Mouse (Mus musculus): ENCODE data around the gene Pik3r5. TPM values are rescaled to one million over a fixed set of nuclear protein-coding genes. Genes with fewer than 3 reads are reported as not detected.
A peak's percentile ranks its signal among the peaks of the same experiment; 100 is the strongest.

The Pik3r5 gene
- total and polyA plus RNA-seq, 2 experiments from 2014 or later = 0.65 to 1.4 TPM

DNA sequence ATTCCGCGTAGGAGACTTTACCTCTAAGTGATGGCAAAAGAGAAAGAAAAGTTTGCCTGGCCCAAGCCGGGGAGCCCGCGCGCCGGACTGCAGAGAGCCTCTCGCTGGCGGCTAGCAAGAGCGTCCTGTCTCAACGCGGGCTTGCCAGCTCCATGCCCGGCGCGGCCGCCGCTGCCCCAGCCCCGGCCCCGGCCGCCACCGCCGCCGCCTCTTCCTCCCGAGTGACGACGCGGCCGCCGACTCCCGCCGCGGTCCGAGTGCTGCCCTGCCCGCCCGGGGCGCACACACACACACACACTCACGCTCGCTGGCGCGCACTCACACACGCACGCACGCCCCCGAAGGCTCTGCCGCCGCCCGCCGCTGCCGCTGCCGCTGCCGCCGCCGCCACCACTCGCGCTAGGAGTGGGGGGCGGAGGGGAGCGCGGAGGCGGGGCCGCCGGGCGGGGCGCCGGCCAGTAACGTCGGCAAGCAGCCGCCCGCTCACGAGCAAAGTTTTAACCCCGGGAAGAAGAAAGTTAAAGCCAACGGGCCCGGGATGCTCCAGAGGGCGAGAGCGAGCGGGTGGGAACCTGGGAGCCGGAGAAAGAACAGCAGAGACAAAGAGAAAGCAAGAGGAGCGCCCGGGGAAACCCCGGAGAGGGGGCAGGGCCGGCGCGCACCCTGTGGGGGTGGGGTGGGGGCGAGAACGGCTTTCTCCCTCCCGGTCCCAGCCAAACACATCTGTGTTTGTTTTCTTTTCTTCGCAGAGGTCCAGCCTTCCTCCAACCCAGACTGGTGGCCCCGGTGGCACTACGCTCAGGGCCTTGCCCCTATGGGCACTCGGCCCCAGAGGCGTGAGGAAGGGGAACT is 45.1 kb upstream of the Pik3r5 start:
- no peak for TF ChIP-seq CTCF (IDR thresholded peaks at IDR 0.05; ENCODE audit: low read depth)
- peaks cover 30% of the 10 kb centered on the region for H3K27me3 ChIP-seq (ENCODE audit: insufficient read depth, low read length)
- peak; percentile 76 for ATAC-seq
- H3K36me3 ChIP-seq (ENCODE audit: insufficient read depth, low read length) = no peaks in the 10 kb centered on the region
- H3K4me3 ChIP-seq (ENCODE audit: low read length) = peak overlapping the region; percentile 63
- 3% methylated on average over 74 of the region's 90 CpGs for WGBS
- H3K4me2 ChIP-seq (ENCODE audit: low read depth, low read length) = peak overlapping the region; percentile 78
- DNase-seq (ENCODE audit: low spot score) = peak; percentile 77
- H3K4me1 ChIP-seq (ENCODE audit: insufficient read depth, low read length) = peaks cover 9% of the 10 kb centered on the region
- no peaks in the 10 kb centered on the region for H3K9me3 ChIP-seq (ENCODE audit: low read length)
- peak overlapping the region; percentile 68 for H3K27ac ChIP-seq
- H3K9ac ChIP-seq (replicated peaks; ENCODE audit: low read length) = peak overlapping the region; percentile 56

DNA sequence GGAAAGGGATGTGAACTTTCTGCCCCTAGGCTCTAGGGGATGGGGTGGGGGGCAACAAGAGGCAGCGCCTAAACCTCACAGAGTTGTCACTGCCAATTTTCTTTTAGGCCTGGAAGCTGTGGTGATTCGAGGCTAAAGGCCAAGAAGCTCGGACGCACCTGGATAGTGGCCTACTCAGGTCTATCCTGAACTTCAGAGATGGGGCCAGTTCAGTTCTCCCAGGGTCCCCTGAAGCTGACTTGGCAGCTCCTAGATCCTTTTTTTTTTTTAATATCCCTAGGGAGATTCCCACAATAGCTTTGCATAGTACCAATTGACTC is 44.5 kb upstream of the Pik3r5 start:
- Histone ChIP-seq H3K27me3 (ENCODE audit: insufficient read depth, low read length) (peaks cover 34% of the 10 kb centered on the region), H3K27ac (peak overlapping the region; percentile 68; the same call in 1 of the 2 replicates)

GRCm38 (mm10) chr11:68387971-68388654 is 43.8 kb upstream of the Pik3r5 start:
- H3K27me3 ChIP-seq (ENCODE audit: insufficient read depth, low read length) = peaks cover 32% of the 10 kb centered on the region
- H3K9ac ChIP-seq (replicated peaks; ENCODE audit: low read length) = no peak overlapping the region
- H3K4me3 ChIP-seq (ENCODE audit: low read length) = no peak overlapping the region
- ATAC-seq (no peak), DNase-seq (ENCODE audit: low spot score) (no peak)
- H3K36me3 ChIP-seq (ENCODE audit: insufficient read depth, low read length) = no peaks in the 10 kb centered on the region
- H3K27ac ChIP-seq = no peak overlapping the region
- TF ChIP-seq CTCF (IDR thresholded peaks at IDR 0.05; ENCODE audit: low read depth) = no peak
- no peak overlapping the region for H3K4me2 ChIP-seq (ENCODE audit: low read depth, low read length)
- 52% methylated on average over 11 of the region's 11 CpGs for WGBS
- H3K4me1 ChIP-seq (ENCODE audit: insufficient read depth, low read length) = peaks cover 9% of the 10 kb centered on the region
- no peaks in the 10 kb centered on the region for H3K9me3 ChIP-seq (ENCODE audit: low read length)

More for the DNA sequence above, 44.5 kb upstream of the Pik3r5 start:
- H3K9me3 ChIP-seq (ENCODE audit: low read length) = no peaks in the 10 kb centered on the region
- peak overlapping the region; percentile 78 for H3K4me2 ChIP-seq (ENCODE audit: low read depth, low read length)
- peak overlapping the region; percentile 63 for H3K4me3 ChIP-seq (ENCODE audit: low read length)
- H3K36me3 ChIP-seq (ENCODE audit: insufficient read depth, low read length) = no peaks in the 10 kb centered on the region
- 20% methylated on average over 4 of the region's 4 CpGs for WGBS
- peaks cover 9% of the 10 kb centered on the region for H3K4me1 ChIP-seq (ENCODE audit: insufficient read depth, low read length)
- TF ChIP-seq CTCF (IDR thresholded peaks at IDR 0.05; ENCODE audit: low read depth) = no peak
- ATAC-seq = no peak
- peak overlapping the region; percentile 56; the same call in 1 of the 2 replicates for H3K9ac ChIP-seq (replicated peaks; ENCODE audit: low read length)
- DNase-seq (ENCODE audit: low spot score) = no peak

DNA sequence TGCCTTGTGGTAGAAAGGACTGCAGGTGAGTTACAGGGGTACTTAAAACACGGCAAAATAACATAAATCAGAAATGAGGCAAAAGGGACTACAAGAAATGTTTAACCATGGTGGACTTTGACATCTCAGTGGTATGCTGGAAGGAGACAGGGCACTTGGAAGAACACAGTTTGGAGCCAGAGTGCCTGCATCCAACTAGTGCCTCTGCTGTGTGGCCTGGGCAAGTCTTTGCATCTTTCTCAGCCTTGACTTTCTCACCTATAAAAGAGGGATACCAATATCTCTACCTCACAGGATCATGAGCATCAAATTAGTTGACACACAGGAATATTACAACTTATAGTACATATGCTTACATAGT is 43.3 kb upstream of the Pik3r5 start:
- no peak for ATAC-seq
- Histone ChIP-seq H3K9me3 (ENCODE audit: low read length) (no peaks in the 10 kb centered on the region), H3K27ac (no peak overlapping the region), H3K4me2 (ENCODE audit: low read depth, low read length) (no peak overlapping the region), H3K4me3 (ENCODE audit: low read length) (no peak overlapping the region), H3K36me3 (ENCODE audit: insufficient read depth, low read length) (no peaks in the 10 kb centered on the region), H3K4me1 (ENCODE audit: insufficient read depth, low read length) (peaks cover 9% of the 10 kb centered on the region), H3K9ac (replicated peaks; ENCODE audit: low read length) (no peak overlapping the region), H3K27me3 (ENCODE audit: insufficient read depth, low read length) (peaks cover 27% of the 10 kb centered on the region)
- WGBS = 59% methylated on average over 1 of the region's 1 CpGs
- DNase-seq (ENCODE audit: low spot score) = no peak
- TF ChIP-seq CTCF (IDR thresholded peaks at IDR 0.05; ENCODE audit: low read depth) = no peak

DNA sequence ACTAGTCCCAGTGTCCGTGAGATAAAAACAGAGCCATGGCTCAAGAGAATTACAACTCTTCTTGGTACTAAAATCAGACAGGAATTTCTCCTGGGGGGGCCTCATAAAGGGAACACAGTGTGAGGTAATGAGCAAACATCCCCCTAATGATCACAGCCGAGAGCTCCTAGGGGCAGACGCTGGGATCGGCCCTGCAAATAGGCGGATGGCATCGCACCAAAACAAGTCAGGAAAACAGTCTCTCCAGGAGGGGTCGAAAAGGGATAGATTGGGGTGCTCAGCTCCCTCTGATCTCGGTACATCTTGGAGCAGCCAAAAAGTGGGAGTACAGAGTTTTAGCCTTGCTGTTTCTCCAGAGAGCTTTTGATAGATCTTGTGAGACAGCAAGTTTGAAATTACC is 42.3 kb upstream of the Pik3r5 start:
- 5% methylated on average over 8 of the region's 8 CpGs for WGBS
- Histone ChIP-seq H3K4me2 (ENCODE audit: low read depth, low read length) (no peak overlapping the region), H3K27ac (no peak overlapping the region), H3K9ac (replicated peaks; ENCODE audit: low read length) (no peak overlapping the region), H3K27me3 (ENCODE audit: insufficient read depth, low read length) (peaks cover 33% of the 10 kb centered on the region), H3K9me3 (ENCODE audit: low read length) (no peaks in the 10 kb centered on the region), H3K4me1 (ENCODE audit: insufficient read depth, low read length) (peaks cover 9% of the 10 kb centered on the region), H3K4me3 (ENCODE audit: low read length) (no peak overlapping the region), H3K36me3 (ENCODE audit: insufficient read depth, low read length) (no peaks in the 10 kb centered on the region)
- ATAC-seq (no peak), DNase-seq (ENCODE audit: low spot score) (no peak)
- TF ChIP-seq CTCF (IDR thresholded peaks at IDR 0.05; ENCODE audit: low read depth) = peak; percentile 31; the same call in 1 of the 2 replicates

- ATAC-seq = no peak
- 21% methylated on average over 19 of the region's 19 CpGs for WGBS
- H3K27me3 ChIP-seq (ENCODE audit: insufficient read depth, low read length) = peaks cover 33% of the 10 kb centered on the region
These were observed 41.3 kb upstream of the Pik3r5 start for GRCm38 (mm10) chr11:68390381-68391287.

More at GRCm38 (mm10) chr11:68390381-68391287, 41.3 kb upstream of the Pik3r5 start:
- Histone ChIP-seq H3K4me1 (ENCODE audit: insufficient read depth, low read length) (peaks cover 5% of the 10 kb centered on the region; the same call in 1 of the 2 replicates), H3K36me3 (ENCODE audit: insufficient read depth, low read length) (no peaks in the 10 kb centered on the region), H3K27ac (no peak overlapping the region), H3K4me3 (ENCODE audit: low read length) (no peak overlapping the region), H3K9me3 (ENCODE audit: low read length) (no peaks in the 10 kb centered on the region), H3K4me2 (ENCODE audit: low read depth, low read length) (no peak overlapping the region), H3K9ac (replicated peaks; ENCODE audit: low read length) (no peak overlapping the region)
- no peak for TF ChIP-seq CTCF (IDR thresholded peaks at IDR 0.05; ENCODE audit: low read depth)
- no peak for DNase-seq (ENCODE audit: low spot score)

All from hindbrain, postnatal 0 days (tissue).